Mouse (Mus musculus): ENCODE results near the gene Hip1r. TPM values are rescaled to one million over a fixed set of nuclear protein-coding genes. Genes with fewer than 3 reads are reported as not detected.

Hip1r gene
- 10.1 and 13.5 TPM in 2 replicates for polyA plus RNA-seq (2015; fragmentation: Nextera tagmentation; extraction: Ambion mirVana)

DNA sequence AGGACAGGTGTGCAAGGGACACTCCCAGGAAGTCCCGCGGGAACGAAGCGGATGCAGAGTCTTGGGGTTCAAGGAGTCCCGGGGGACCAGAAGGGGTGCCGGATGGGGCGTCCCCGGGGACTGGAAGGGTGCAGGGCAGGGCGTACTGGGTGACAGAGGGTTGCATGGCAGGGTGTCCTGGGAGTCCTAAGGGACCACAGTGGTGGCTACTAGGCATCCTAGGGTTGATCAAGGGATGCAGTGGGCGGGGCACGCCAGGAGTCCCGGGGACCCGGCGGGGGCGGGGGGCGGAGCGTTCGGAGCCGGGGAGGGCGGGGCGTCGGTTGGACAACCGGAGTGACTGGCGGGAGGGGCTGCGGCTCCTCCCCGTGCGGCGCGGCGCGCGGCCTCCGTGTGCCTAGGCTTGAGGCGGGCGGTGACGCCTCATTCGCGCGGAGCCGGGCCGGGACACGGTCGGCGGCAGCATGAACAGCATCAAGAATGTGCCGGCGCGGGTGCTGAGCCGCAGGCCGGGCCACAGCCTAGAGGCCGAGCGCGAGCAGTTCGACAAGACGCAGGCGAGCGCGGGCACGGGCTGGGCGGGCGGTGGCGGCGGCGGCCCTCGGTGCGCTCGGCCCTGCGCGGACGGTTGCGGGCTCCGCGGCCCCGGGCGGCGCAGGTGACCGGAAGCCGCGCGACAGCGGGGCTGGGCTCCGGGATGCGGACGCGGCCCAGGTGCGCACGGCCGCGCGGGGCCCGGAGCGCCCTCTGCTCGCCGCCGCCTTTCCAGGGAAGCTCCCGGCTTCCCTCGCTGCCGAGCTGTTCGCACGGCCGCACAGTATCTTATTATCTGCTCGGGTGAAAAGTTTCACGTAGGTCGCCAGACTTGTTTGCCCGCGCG, at the start of gene Hip1r:
Hip1r (plus strand) TSS at position 330 of the 880 bp plus-strand sequence.
- Histone ChIP-seq H3K27ac (ENCODE audit: low read depth) (peak within 1 kb of the TSS; percentile 91), H3K4me2 (ENCODE audit: low read depth, low read length) (peak within 1 kb of the TSS; percentile 89), H3K4me3 (ENCODE audit: low read depth, low read length) (peak within 1 kb of the TSS; percentile 72), H3K9me3 (ENCODE audit: low read length) (no peaks in the 10 kb centered on the region), H3K9ac (replicated peaks) (peak within 1 kb of the TSS; percentile 82), H3K4me1 (ENCODE audit: insufficient read depth) (peaks cover 23% of the 10 kb centered on the region), H3K36me3 (replicated peaks; ENCODE audit: insufficient read depth, low read length) (no peaks in the 10 kb centered on the region), H3K27me3 (ENCODE audit: insufficient read depth, low read length) (peaks cover 6% of the 10 kb centered on the region; the same call in 1 of the 2 replicates)
- under 1% methylated on average over 62 of the region's 106 CpGs for WGBS (ENCODE audit: insufficient replicate concordance)
- ATAC-seq (peak; percentile 79), DNase-seq (peak; percentile 92)
- no peak for TF ChIP-seq EP300 (IDR thresholded peaks at IDR 0.05; ENCODE audit: low read depth)

- no peak within 1 kb of the TSS for H3K27ac ChIP-seq (ENCODE audit: low read depth)
- peaks cover 8% of the 10 kb centered on the region; the same call in 1 of the 2 replicates for H3K4me1 ChIP-seq (ENCODE audit: insufficient read depth)
- H3K27me3 ChIP-seq (ENCODE audit: insufficient read depth, low read length), result no peaks in the 10 kb centered on the region
- no peak within 1 kb of the TSS for H3K4me3 ChIP-seq (ENCODE audit: low read depth, low read length)
- peaks cover 43% of the 10 kb centered on the region for H3K36me3 ChIP-seq (replicated peaks; ENCODE audit: insufficient read depth, low read length)
- 89% methylated on average over 9 of the region's 9 CpGs for WGBS (ENCODE audit: insufficient replicate concordance)
- no peak for ATAC-seq
- DNase-seq, result no peak
- H3K9ac ChIP-seq (replicated peaks), result no peak within 1 kb of the TSS
- no peak for TF ChIP-seq EP300 (IDR thresholded peaks at IDR 0.05; ENCODE audit: low read depth)
- no peak for TF ChIP-seq CTCF (IDR thresholded peaks at IDR 0.05; ENCODE audit: low read depth)
- no peaks in the 10 kb centered on the region for H3K9me3 ChIP-seq (ENCODE audit: low read length)
- no peak within 1 kb of the TSS for H3K4me2 ChIP-seq (ENCODE audit: low read depth, low read length)
Observed at GRCm38 (mm10) chr5:123927118-123927517, 46.3 kb upstream of the Hip1r start, which contains the start of gene Gm43518. Gm43518 (plus strand) TSS chr5:123927418.

- H3K4me1 ChIP-seq (ENCODE audit: insufficient read depth), result peaks cover 8% of the 10 kb centered on the region; the same call in 1 of the 2 replicates
- peak within 1 kb of the TSS; percentile 79 for H3K4me2 ChIP-seq (ENCODE audit: low read depth, low read length)
- ATAC-seq (peak; percentile 98), DNase-seq (peak; percentile 95)
- peak within 1 kb of the TSS; percentile 89 for H3K27ac ChIP-seq (ENCODE audit: low read depth)
- peaks cover 19% of the 10 kb centered on the region for H3K36me3 ChIP-seq (replicated peaks; ENCODE audit: insufficient read depth, low read length)
- under 1% methylated on average over 56 of the region's 56 CpGs for WGBS (ENCODE audit: insufficient replicate concordance)
- H3K9ac ChIP-seq (replicated peaks), result peak within 1 kb of the TSS; percentile 88
- H3K9me3 ChIP-seq (ENCODE audit: low read length), result no peaks in the 10 kb centered on the region
- TF ChIP-seq CTCF (IDR thresholded peaks at IDR 0.05; ENCODE audit: low read depth) (no peak), EP300 (IDR thresholded peaks at IDR 0.05; ENCODE audit: low read depth) (peak; percentile 44; the same call in 1 of the 2 replicates)
- no peaks in the 10 kb centered on the region for H3K27me3 ChIP-seq (ENCODE audit: insufficient read depth, low read length)
- H3K4me3 ChIP-seq (ENCODE audit: low read depth, low read length), result peak within 1 kb of the TSS; percentile 74
Observed at GRCm38 (mm10) chr5:123930508-123930989, 42.9 kb upstream of the Hip1r start, which contains the start of gene Ccdc62. Ccdc62 (plus strand) TSS chr5:123930679.

- H3K27me3 ChIP-seq (ENCODE audit: insufficient read depth, low read length), result no peaks in the 10 kb centered on the region
- H3K9ac ChIP-seq (replicated peaks), result peak overlapping the region; percentile 88
- H3K9me3 ChIP-seq (ENCODE audit: low read length), result no peaks in the 10 kb centered on the region
- WGBS (ENCODE audit: insufficient replicate concordance), result 44% methylated on average over 13 of the region's 13 CpGs
- peak overlapping the region; percentile 89 for H3K27ac ChIP-seq (ENCODE audit: low read depth)
- no peak for ATAC-seq
- peak overlapping the region; percentile 74 for H3K4me3 ChIP-seq (ENCODE audit: low read depth, low read length)
- DNase-seq, result peak; percentile 12
- TF ChIP-seq CTCF (IDR thresholded peaks at IDR 0.05; ENCODE audit: low read depth) (no peak), EP300 (IDR thresholded peaks at IDR 0.05; ENCODE audit: low read depth) (no peak)
- H3K4me2 ChIP-seq (ENCODE audit: low read depth, low read length), result peak overlapping the region; percentile 79
- peaks cover 8% of the 10 kb centered on the region; the same call in 1 of the 2 replicates for H3K4me1 ChIP-seq (ENCODE audit: insufficient read depth)
- peaks cover 19% of the 10 kb centered on the region for H3K36me3 ChIP-seq (replicated peaks; ENCODE audit: insufficient read depth, low read length)
Observed at GRCm38 (mm10) chr5:123931131-123931530, 42.3 kb upstream of the Hip1r start.

- ATAC-seq, result no peak
- Histone ChIP-seq H3K36me3 (replicated peaks; ENCODE audit: insufficient read depth, low read length) (peaks cover 9% of the 10 kb centered on the region), H3K4me3 (ENCODE audit: low read depth, low read length) (no peak overlapping the region), H3K9ac (replicated peaks) (no peak overlapping the region), H3K9me3 (ENCODE audit: low read length) (no peaks in the 10 kb centered on the region), H3K4me2 (ENCODE audit: low read depth, low read length) (no peak overlapping the region), H3K4me1 (ENCODE audit: insufficient read depth) (peaks cover 8% of the 10 kb centered on the region; the same call in 1 of the 2 replicates), H3K27ac (ENCODE audit: low read depth) (no peak overlapping the region), H3K27me3 (ENCODE audit: insufficient read depth, low read length) (no peaks in the 10 kb centered on the region)
- peak; percentile 45 for TF ChIP-seq CTCF (IDR thresholded peaks at IDR 0.05; ENCODE audit: low read depth)
- TF ChIP-seq EP300 (IDR thresholded peaks at IDR 0.05; ENCODE audit: low read depth), result no peak
- no peak for DNase-seq
Observed at GRCm38 (mm10) chr5:123932927-123933326, 40.5 kb upstream of the Hip1r start.

DNA sequence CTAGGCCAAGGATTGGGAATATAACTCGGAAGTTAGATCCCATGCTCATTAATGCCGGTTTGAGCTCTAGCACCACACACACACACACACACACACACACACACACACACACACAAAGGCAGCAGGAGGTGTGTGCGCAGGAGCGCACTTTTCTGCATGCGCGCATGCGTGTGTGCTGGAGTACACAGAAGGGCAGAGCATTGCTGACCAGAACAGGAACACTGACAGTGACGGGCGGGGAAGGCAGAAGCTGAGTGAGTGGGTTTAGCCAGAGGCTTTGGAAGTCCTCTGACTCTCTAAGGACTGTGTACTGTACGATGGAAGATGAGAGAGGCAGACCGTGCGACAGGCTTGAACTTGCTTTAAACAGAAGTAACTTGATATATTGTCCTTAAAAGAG, 39.9 kb upstream of the Hip1r start:
- 71% methylated on average over 12 of the region's 12 CpGs for WGBS (ENCODE audit: insufficient replicate concordance)
- Histone ChIP-seq H3K9me3 (ENCODE audit: low read length) (no peaks in the 10 kb centered on the region), H3K4me2 (ENCODE audit: low read depth, low read length) (peak overlapping the region; percentile 36), H3K9ac (replicated peaks) (no peak overlapping the region), H3K4me3 (ENCODE audit: low read depth, low read length) (peak overlapping the region; percentile 17; the same call in 1 of the 2 replicates), H3K4me1 (ENCODE audit: insufficient read depth) (peaks cover 8% of the 10 kb centered on the region; the same call in 1 of the 2 replicates), H3K36me3 (replicated peaks; ENCODE audit: insufficient read depth, low read length) (0 out of 2 replicates have a peak, but pooled peaks cover 7% of the 10 kb centered on the region), H3K27ac (ENCODE audit: low read depth) (peak overlapping the region; percentile 13; the same call in 1 of the 2 replicates), H3K27me3 (ENCODE audit: insufficient read depth, low read length) (no peaks in the 10 kb centered on the region)
- ATAC-seq (no peak), DNase-seq (no peak)
- TF ChIP-seq EP300 (IDR thresholded peaks at IDR 0.05; ENCODE audit: low read depth) (no peak), CTCF (IDR thresholded peaks at IDR 0.05; ENCODE audit: low read depth) (no peak)

Measured in liver, postnatal 0 days (tissue).